Mouse (Mus musculus) layer of hippocampus, adult 18-20 months (tissue): ENCODE measurements around the gene Man1a. TPM values are rescaled to one million over a fixed set of nuclear protein-coding genes. Genes with fewer than 3 reads are reported as not detected.

Experiments
- DNase-seq, 2 experiments: peaks; one replicate each; pipeline ENCODE4 v3.0.0; 2022; ENCODE audit warnings: low spot score in 2 of 2
- total RNA-seq, 2 experiments: library from RNA; stranded (reverse); gene quantifications; 2 replicates each; pipeline ENCODE4 v1.2.3; 2021

Gene Man1a
- total RNA-seq, 2 experiments from 2014 or later, result 54.5 to 65.3 TPM

- DNase-seq, result peak; percentile 33 to 64
Observed at GRCm38 (mm10) chr10:53925456-53925855, 151.0 kb downstream of the Man1a start.

GRCm38 (mm10) chr10:53922236-53922635 is 154.2 kb downstream of the Man1a start:
- DNase-seq, result no peak

GRCm38 (mm10) chr10:53917517-53917916 is 158.9 kb downstream of the Man1a start:
- no peak for DNase-seq

GRCm38 (mm10) chr10:53915719-53916118 is 160.7 kb downstream of the Man1a start:
- DNase-seq, result no peak

GRCm38 (mm10) chr10:53914974-53915609 is 161.3 kb downstream of the Man1a start:
- DNase-seq, result no peak

GRCm38 (mm10) chr10:53913546-53914312 is 162.7 kb downstream of the Man1a start:
- DNase-seq, result no peak

GRCm38 (mm10) chr10:53889512-53889911 is 186.9 kb downstream of the Man1a start:
- no peak for DNase-seq

- DNase-seq, result no peak
Observed at GRCm38 (mm10) chr10:53888382-53889110, 187.9 kb downstream of the Man1a start.

- DNase-seq, result no peak
Observed at GRCm38 (mm10) chr10:53886475-53886874, 189.9 kb downstream of the Man1a start.

- DNase-seq, result no peak
Observed at GRCm38 (mm10) chr10:53881310-53881709, 195.1 kb downstream of the Man1a start.

GRCm38 (mm10) chr10:53875896-53876295 is 200.5 kb downstream of the Man1a start:
- DNase-seq, result no peak

- no peak for DNase-seq
Observed at GRCm38 (mm10) chr10:53874191-53874590, 202.2 kb downstream of the Man1a start.

- DNase-seq, result peak; percentile 40 to 81
Observed at GRCm38 (mm10) chr10:53863486-53864357, 212.7 kb downstream of the Man1a start.

GRCm38 (mm10) chr10:53859879-53860278 is 216.5 kb downstream of the Man1a start:
- no peak for DNase-seq

GRCm38 (mm10) chr10:53859224-53859623 is 217.2 kb downstream of the Man1a start:
- DNase-seq, result no peak
